Mouse (Mus musculus): ENCODE measurements at regions not wholly inside any gene's neighbourhood (a gene's known extent, or its start where the extent isn't known, plus 50 kb on each side); places are given as distances from the start of the nearest gene placed in this dataset.

DNA sequence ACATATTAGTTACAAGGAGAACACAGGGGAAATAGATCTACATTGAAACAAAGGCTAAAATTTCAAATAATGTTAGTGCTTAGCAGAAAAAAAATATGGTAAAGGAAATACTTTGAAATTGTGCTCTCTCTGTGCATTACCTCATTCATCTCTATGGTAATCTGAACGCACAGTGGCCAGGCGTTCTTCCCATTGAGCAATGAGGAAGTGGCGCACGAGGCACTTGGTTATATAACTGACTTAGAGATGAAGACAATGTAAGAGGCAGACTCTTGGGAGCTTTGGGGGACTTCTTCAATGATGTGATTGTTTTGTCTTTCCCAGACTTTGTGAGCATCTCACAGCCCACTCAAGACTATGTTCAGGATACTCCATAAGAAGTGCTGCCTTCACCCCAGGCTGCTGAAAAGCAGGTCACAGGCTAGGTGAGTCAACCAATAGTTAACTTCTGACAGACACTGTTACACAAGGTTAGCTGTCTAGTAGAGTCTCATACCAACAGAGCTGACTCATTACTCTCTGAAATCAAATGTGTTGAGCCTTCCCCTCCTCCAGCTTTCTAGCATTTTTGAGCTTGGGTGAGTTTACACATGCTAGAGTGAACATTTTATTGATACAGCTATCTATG lies 295.4 kb upstream of the Ptger4 start:
- WGBS = 6% methylated on average over 4 of the region's 4 CpGs
- Histone ChIP-seq H3K4me3 (replicated peaks; ENCODE audit: control insufficient read depth, low read depth, low read length) (no peak overlapping the region), H3K27ac (ENCODE audit: control insufficient read depth, insufficient read depth, low read depth, low read length, poor library complexity) (no peak overlapping the region), H3K4me1 (ENCODE audit: control insufficient read depth, insufficient read depth, low read length) (no peaks in the 10 kb centered on the region; the same call in 1 of the 2 replicates)
- TF ChIP-seq POLR2A (IDR thresholded peaks at IDR 0.05; ENCODE audit: borderline replicate concordance, control insufficient read depth, low read depth, low read length) = no peak
- no peak for TF ChIP-seq CTCF (IDR thresholded peaks at IDR 0.05; ENCODE audit: control insufficient read depth, insufficient read depth, low read length)

DNA sequence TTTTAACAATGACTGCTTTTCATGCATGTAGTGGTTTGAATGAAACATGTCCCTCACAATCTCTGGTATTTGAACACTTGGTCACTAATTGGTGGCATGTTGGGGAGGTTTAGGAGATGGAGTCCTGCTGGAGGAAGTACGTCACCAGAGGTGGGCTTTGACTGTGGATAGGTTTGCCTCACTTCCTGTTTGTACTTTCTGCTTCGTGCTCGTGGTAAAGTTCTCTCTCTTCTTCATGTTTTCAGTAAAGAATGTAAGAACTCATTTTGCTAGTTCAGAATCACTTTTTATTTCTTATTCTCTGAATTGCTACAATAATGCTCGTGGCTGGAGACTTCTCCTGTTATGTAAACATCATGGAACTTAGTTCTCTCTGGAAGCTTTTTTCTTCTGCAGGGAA lies 310.5 kb upstream of the Ptger4 start:
- no peak for TF ChIP-seq CTCF (IDR thresholded peaks at IDR 0.05; ENCODE audit: control insufficient read depth, insufficient read depth, low read length)
- TF ChIP-seq POLR2A (IDR thresholded peaks at IDR 0.05; ENCODE audit: borderline replicate concordance, control insufficient read depth, low read depth, low read length) = no peak
- no peaks in the 10 kb centered on the region for H3K4me1 ChIP-seq (ENCODE audit: control insufficient read depth, insufficient read depth, low read length)
- 28% methylated on average over 4 of the region's 4 CpGs for WGBS
- no peak overlapping the region for H3K27ac ChIP-seq (ENCODE audit: control insufficient read depth, insufficient read depth, low read depth, low read length, poor library complexity)
- no peak overlapping the region for H3K4me3 ChIP-seq (replicated peaks; ENCODE audit: control insufficient read depth, low read depth, low read length)

DNA sequence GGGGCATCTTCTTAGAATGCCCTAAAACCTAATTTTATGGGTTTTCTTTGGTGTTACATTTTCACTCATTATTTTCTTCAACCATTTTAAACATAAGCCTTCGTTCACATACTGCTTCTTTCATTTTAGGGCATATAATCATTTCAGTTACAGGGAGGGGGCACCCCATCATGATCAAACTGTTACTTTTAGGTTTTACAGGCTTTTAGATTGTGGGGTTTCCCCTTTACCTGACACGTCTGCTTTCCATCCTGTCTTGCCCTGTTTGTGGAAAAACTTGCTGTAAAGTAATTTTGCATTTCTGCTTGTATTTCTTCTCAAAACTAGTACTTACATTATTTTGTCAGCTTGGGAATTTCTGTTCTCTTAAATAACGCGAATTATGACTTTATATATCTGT lies 310.9 kb upstream of the Ptger4 start:
- Histone ChIP-seq H3K4me3 (replicated peaks; ENCODE audit: control insufficient read depth, low read depth, low read length) (no peak overlapping the region), H3K4me1 (ENCODE audit: control insufficient read depth, insufficient read depth, low read length) (no peaks in the 10 kb centered on the region), H3K27ac (ENCODE audit: control insufficient read depth, insufficient read depth, low read depth, low read length, poor library complexity) (no peak overlapping the region)
- TF ChIP-seq CTCF (IDR thresholded peaks at IDR 0.05; ENCODE audit: control insufficient read depth, insufficient read depth, low read length) = no peak
- TF ChIP-seq POLR2A (IDR thresholded peaks at IDR 0.05; ENCODE audit: borderline replicate concordance, control insufficient read depth, low read depth, low read length) = no peak
- 74% methylated on average over 4 of the region's 4 CpGs for WGBS

DNA sequence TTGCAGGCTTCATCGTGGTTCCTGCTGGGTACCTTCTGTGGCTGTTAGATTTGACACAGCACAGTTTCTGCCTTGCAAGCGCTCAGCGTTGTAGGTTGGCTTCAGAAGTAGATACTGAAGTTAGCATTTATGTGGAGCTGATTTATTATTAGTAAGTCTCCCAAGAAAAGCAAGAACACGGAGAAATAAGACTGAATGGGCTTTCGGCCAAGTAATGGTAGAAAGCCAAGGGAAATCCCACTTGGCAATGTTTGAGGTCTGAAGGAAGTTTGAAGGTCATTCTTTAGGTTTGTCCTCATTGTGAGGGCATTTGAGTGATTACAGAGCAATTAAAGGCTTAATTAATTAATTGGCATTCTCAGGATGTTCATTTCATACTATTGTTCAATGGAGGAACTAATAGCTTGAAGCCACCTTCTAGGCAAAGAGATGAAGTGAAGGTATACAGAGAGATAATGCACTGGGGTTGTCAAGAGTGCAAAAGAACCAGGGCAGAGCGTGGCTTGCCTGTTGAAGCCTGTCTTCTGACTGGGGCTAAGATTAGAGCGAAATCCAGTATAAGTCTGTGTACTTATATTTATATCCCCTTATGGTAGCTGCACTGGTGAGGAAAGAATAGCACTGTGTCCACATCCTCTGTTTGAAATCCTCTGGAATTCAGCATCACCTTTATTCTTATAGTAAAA lies 311.5 kb upstream of the Ptger4 start:
- WGBS = 77% methylated on average over 7 of the region's 7 CpGs
- Histone ChIP-seq H3K27ac (ENCODE audit: control insufficient read depth, insufficient read depth, low read depth, low read length, poor library complexity) (no peak overlapping the region), H3K4me1 (ENCODE audit: control insufficient read depth, insufficient read depth, low read length) (no peaks in the 10 kb centered on the region), H3K4me3 (replicated peaks; ENCODE audit: control insufficient read depth, low read depth, low read length) (no peak overlapping the region)
- TF ChIP-seq CTCF (IDR thresholded peaks at IDR 0.05; ENCODE audit: control insufficient read depth, insufficient read depth, low read length) (no peak), POLR2A (IDR thresholded peaks at IDR 0.05; ENCODE audit: borderline replicate concordance, control insufficient read depth, low read depth, low read length) (no peak)

DNA sequence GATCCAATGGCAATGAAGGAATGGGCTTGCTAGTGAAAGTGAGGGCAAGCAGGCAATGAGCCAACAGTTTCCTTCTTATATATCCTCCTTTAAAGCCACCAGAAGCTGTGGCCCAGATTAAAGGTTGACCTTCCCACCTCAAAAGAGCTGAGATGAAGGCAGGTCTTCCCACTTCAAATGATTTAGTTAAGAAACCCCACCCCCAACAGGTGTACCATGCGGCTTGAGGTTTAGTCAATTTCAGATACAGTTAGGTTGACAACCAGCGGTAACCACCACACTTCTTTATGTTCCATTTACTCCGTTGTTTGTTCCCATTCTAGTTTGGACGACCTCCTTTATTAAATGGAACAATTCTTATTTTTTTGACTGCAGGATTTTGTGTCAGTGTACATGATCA lies 317.8 kb upstream of the Ptger4 start:
- H3K4me1 ChIP-seq (ENCODE audit: control insufficient read depth, insufficient read depth, low read length) = no peaks in the 10 kb centered on the region
- WGBS = 76% methylated on average over 4 of the region's 4 CpGs
- H3K4me3 ChIP-seq (replicated peaks; ENCODE audit: control insufficient read depth, low read depth, low read length) = no peak overlapping the region
- TF ChIP-seq CTCF (IDR thresholded peaks at IDR 0.05; ENCODE audit: control insufficient read depth, insufficient read depth, low read length) = no peak
- no peak for TF ChIP-seq POLR2A (IDR thresholded peaks at IDR 0.05; ENCODE audit: borderline replicate concordance, control insufficient read depth, low read depth, low read length)
- H3K27ac ChIP-seq (ENCODE audit: control insufficient read depth, insufficient read depth, low read depth, low read length, poor library complexity) = no peak overlapping the region

DNA sequence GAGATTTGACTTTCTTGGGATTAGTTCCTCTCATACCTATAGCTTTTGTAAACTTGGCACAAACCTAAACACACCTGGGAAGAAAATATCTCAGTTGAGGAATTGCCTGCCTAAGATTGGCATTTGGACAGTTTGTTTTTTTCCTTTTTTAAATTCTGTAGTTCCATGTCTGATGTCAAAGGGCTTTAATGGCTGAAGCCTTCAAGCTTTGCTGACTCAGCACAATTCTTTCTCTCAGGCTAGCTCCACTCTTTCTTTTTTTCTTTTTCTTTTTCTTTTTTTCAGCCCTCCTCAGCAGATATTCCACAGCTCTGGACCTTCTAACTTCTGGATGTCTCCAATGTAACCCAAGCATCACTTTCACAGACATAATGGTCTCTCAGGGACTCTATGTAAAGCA lies 330.4 kb upstream of the Ptger4 start:
- H3K4me3 ChIP-seq (replicated peaks; ENCODE audit: control insufficient read depth, low read depth, low read length) = no peak overlapping the region
- no peak for TF ChIP-seq CTCF (IDR thresholded peaks at IDR 0.05; ENCODE audit: control insufficient read depth, insufficient read depth, low read length)
- no peak for TF ChIP-seq POLR2A (IDR thresholded peaks at IDR 0.05; ENCODE audit: borderline replicate concordance, control insufficient read depth, low read depth, low read length)

DNA sequence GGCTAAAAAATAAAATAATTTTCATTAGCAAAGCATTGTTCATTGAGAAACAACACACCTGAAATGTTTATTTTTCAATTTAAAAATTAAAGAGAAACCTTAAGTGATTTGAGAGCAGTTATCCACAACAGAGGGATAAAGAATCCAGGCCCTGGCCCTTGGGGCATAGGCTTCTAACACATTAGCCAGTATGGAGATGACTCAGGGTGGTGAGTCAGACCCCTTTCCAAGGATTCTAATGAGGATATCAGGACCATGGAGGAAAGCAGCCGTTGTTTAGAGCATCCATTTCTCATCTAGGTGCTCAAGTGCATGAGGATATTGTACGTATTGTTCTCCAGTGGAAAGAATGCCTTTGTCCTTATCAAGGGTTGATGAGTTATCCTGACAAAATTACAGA lies 335.6 kb upstream of the Ptger4 start:
- TF ChIP-seq CTCF (IDR thresholded peaks at IDR 0.05; ENCODE audit: control insufficient read depth, insufficient read depth, low read length) (no peak), POLR2A (IDR thresholded peaks at IDR 0.05; ENCODE audit: borderline replicate concordance, control insufficient read depth, low read depth, low read length) (no peak)
- Histone ChIP-seq H3K27ac (ENCODE audit: control insufficient read depth, insufficient read depth, low read depth, low read length, poor library complexity) (no peak overlapping the region), H3K4me1 (ENCODE audit: control insufficient read depth, insufficient read depth, low read length) (no peaks in the 10 kb centered on the region), H3K4me3 (replicated peaks; ENCODE audit: control insufficient read depth, low read depth, low read length) (no peak overlapping the region)
- 76% methylated on average over 2 of the region's 2 CpGs for WGBS

More for the DNA sequence above, 330.4 kb upstream of the Ptger4 start:
- Histone ChIP-seq H3K27ac (ENCODE audit: control insufficient read depth, insufficient read depth, low read depth, low read length, poor library complexity) (no peak overlapping the region), H3K4me1 (ENCODE audit: control insufficient read depth, insufficient read depth, low read length) (no peaks in the 10 kb centered on the region)

DNA sequence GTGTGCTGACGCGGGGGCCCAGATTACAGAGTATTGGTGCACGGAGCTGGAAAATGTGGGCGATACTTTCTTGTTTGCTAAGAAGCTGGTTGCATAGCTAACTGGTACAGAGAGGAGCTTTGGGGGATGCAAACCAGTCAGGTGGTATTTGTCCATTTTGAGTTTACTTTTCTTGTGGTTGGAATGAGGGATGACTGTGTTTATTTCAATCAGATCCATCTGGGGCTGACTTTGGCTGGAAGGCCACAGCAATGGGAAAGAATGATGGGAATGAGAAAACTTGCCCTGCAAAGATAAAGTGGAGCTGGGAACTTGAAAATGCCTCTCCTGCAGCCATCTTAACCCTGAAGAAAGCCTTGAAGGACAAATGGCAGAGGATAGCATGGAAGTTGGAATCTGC lies 336.4 kb upstream of the Ptger4 start:
- Histone ChIP-seq H3K4me3 (replicated peaks; ENCODE audit: control insufficient read depth, low read depth, low read length) (no peak overlapping the region), H3K4me1 (ENCODE audit: control insufficient read depth, insufficient read depth, low read length) (no peaks in the 10 kb centered on the region), H3K27ac (ENCODE audit: control insufficient read depth, insufficient read depth, low read depth, low read length, poor library complexity) (no peak overlapping the region)
- WGBS = 89% methylated on average over 4 of the region's 4 CpGs
- no peak for TF ChIP-seq POLR2A (IDR thresholded peaks at IDR 0.05; ENCODE audit: borderline replicate concordance, control insufficient read depth, low read depth, low read length)
- no peak for TF ChIP-seq CTCF (IDR thresholded peaks at IDR 0.05; ENCODE audit: control insufficient read depth, insufficient read depth, low read length)

Data from bone marrow, adult 2 months (tissue).